Mouse (Mus musculus) intestine, embryonic 16.5 days (tissue): Measurements from ENCODE around the gene 4933402N03Rik. TPM values are rescaled to one million over a fixed set of nuclear protein-coding genes. Genes with fewer than 3 reads are reported as not detected.

ENCODE experiments used
- ATAC-seq: fragments of 200-750 bp; cut with Nextera tagmentation; 2 replicates; pipeline ENCODE4 v1.8.0; 2017; ENCODE audit warnings: moderate TSS enrichment, moderate library complexity
- H3K27ac ChIP-seq: fragments of 300-500 bp; sonication (generic); 2 replicates; pipeline ENCODE4 v1.5.1; 2014; ENCODE audit warnings: mild to moderate bottlenecking, low read length
- H3K27me3 ChIP-seq: fragments of 300-500 bp; sonication (generic); replicated peaks from 2 replicates; pipeline ENCODE4 v1.6.1; 2014; ENCODE audit warnings: low read length, control low read depth, mixed read lengths; ENCODE audit not compliant: control insufficient read depth, insufficient read depth
- H3K36me3 ChIP-seq: fragments of 300-500 bp; sonication (generic); 2 replicates; pipeline ENCODE4 v1.6.1; 2014; ENCODE audit warnings: low read length, control low read depth; ENCODE audit not compliant: control insufficient read depth, insufficient read depth
- H3K4me1 ChIP-seq: fragments of 300-500 bp; sonication (generic); 2 replicates; pipeline ENCODE4 v1.6.1; 2014; ENCODE audit warnings: low read length, control low read depth, mixed read lengths; ENCODE audit not compliant: control insufficient read depth, insufficient read depth
- H3K4me2 ChIP-seq: fragments of 300-500 bp; sonication (generic); 2 replicates; pipeline ENCODE4 v1.6.1; 2014; ENCODE audit warnings: low read depth, low read length, control low read depth
- H3K4me3 ChIP-seq: fragments of 300-500 bp; sonication (generic); 2 replicates; pipeline ENCODE4 v1.5.1; 2014; ENCODE audit warnings: mild to moderate bottlenecking, low read length
- H3K9ac ChIP-seq: fragments of 300-500 bp; sonication (generic); 2 replicates; pipeline ENCODE4 v1.6.1; 2014; ENCODE audit warnings: low read depth, low read length
- H3K9me3 ChIP-seq: fragments of 300-500 bp; sonication (generic); 2 replicates; pipeline ENCODE4 v1.6.1; 2016; ENCODE audit warnings: low read length, control low read depth; ENCODE audit not compliant: control insufficient read depth
- WGBS: fragments of 180-500 bp; shearing (Covaris S2); extraction: QIAGEN DNeasy Blood & Tissue Kit; methylation state at CpG from one replicate; pipeline ENCODE4 v1.1.7; 2014; 5-methylcytosine and 5-hydroxymethylcytosine counted together
- polyA plus RNA-seq: library from polyadenylated mRNA; unstranded; fragments of >200 nt; fragmentation: Nextera tagmentation; extraction: Ambion mirVana; gene quantifications from 2 replicates; pipeline ENCODE4 v1.2.1, GENCODE M21; 2015

The 4933402N03Rik gene
- not detected in 2 replicates for polyA plus RNA-seq

DNA sequence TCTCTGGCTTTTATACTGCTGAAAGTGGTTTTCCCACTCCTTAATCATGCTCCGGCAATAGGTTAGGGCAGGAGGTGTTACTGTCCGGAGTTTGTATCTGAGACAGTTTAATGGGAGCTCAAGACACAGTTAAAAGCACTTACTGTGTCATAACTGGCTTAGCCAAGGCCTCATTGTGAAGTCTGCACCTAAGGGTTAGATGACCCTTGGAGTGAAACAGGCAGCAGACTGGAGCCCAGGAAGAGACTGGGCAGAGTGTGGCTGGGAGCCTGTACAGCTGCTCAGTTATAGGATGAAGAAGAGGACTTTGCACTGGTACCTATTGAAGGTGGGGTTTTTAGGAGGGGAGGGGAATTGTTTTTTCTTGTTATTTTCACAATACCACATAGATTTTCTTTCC, at the start of gene 4933402N03Rik:
Gene 4933402N03Rik, minus strand, starts transcription at position 101 of the 400 bp plus-strand sequence.
- Histone ChIP-seq H3K27me3 (no peaks in the 10 kb centered on the region), H3K4me1 (no peaks in the 10 kb centered on the region), H3K9ac (no peak within 1 kb of the TSS), H3K9me3 (no peaks in the 10 kb centered on the region), H3K4me2 (no peak within 1 kb of the TSS), H3K4me3 (no peak within 1 kb of the TSS), H3K36me3 (no peaks in the 10 kb centered on the region), H3K27ac (no peak within 1 kb of the TSS)
- ATAC-seq, result no peak
- WGBS, result 81% methylated on average over 2 of the region's 2 CpGs

DNA sequence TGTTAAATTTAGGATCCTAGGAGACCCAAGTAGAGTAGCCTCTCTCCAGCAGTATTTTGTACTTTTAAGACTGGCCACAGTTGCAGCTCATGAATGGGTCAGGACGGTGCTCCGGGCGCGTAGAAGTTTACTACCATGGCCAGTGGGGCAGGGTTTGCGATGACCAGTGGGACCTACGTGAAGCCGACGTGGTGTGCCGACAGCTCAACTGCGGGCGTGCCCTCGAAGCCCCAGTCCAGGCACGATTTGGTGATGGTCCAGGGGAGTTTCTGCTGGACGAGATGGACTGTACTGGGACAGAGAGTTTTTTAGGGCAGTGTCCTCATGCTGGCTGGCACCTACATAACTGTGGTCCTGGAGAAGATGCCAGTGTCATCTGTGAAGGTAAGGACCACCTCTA, 41.9 kb upstream of the 4933402N03Rik start:
- no peak for ATAC-seq
- H3K4me2 ChIP-seq, result no peak overlapping the region
- H3K27ac ChIP-seq, result no peak overlapping the region
- no peaks in the 10 kb centered on the region for H3K36me3 ChIP-seq
- WGBS, result 95% methylated on average over 14 of the region's 14 CpGs
- no peaks in the 10 kb centered on the region for H3K9me3 ChIP-seq
- no peaks in the 10 kb centered on the region for H3K27me3 ChIP-seq
- no peaks in the 10 kb centered on the region for H3K4me1 ChIP-seq
- H3K4me3 ChIP-seq, result no peak overlapping the region
- no peak overlapping the region for H3K9ac ChIP-seq

DNA sequence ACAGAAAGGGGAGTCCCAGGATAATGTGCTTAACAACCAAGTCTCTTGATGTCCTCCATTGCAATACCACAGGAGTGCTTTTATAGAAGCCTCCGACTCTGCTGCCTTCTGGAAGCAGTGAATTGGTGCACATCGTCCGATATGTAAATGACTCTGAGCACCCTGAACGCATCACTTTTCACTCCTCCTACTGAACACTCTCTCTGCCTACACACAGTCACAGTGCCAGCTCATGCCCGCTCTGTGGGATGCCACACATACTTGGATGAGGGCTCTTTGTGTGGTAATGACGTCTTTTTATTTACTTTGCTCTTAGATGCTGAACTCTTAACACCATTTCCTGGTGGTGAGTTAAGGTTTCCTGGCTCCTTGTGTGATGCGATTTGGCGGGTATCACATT, 40.9 kb upstream of the 4933402N03Rik start:
- Histone ChIP-seq H3K4me3 (no peak overlapping the region), H3K9me3 (no peaks in the 10 kb centered on the region), H3K9ac (no peak overlapping the region), H3K27ac (no peak overlapping the region), H3K4me1 (no peaks in the 10 kb centered on the region), H3K36me3 (no peaks in the 10 kb centered on the region), H3K4me2 (no peak overlapping the region), H3K27me3 (no peaks in the 10 kb centered on the region)
- 61% methylated on average over 8 of the region's 8 CpGs for WGBS
- no peak for ATAC-seq

DNA sequence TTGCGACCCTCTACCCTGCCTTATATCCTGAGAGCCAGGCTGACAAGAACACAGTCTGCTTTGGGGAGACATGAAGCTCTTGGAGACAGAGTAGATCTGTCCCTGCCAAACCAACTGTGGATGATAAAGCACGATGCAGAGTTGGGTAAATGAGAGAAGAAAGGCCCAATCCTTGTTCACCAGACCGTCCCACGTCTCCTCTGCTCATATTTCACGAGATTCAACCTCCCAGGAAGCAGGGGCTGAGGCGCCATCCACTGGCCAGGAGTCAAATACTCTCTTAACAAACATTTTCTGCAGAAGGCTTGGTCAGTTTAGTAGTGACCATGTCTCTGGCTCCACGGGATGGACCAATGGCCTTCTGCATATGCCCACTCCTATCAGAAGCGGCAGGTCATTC, 38.2 kb upstream of the 4933402N03Rik start:
- H3K4me1 ChIP-seq, result no peaks in the 10 kb centered on the region
- H3K9ac ChIP-seq, result no peak overlapping the region
- no peaks in the 10 kb centered on the region for H3K27me3 ChIP-seq
- H3K4me2 ChIP-seq, result no peak overlapping the region
- H3K27ac ChIP-seq, result no peak overlapping the region
- H3K9me3 ChIP-seq, result no peaks in the 10 kb centered on the region
- no peak for ATAC-seq
- H3K4me3 ChIP-seq, result no peak overlapping the region
- no peaks in the 10 kb centered on the region for H3K36me3 ChIP-seq
- 65% methylated on average over 8 of the region's 8 CpGs for WGBS

DNA sequence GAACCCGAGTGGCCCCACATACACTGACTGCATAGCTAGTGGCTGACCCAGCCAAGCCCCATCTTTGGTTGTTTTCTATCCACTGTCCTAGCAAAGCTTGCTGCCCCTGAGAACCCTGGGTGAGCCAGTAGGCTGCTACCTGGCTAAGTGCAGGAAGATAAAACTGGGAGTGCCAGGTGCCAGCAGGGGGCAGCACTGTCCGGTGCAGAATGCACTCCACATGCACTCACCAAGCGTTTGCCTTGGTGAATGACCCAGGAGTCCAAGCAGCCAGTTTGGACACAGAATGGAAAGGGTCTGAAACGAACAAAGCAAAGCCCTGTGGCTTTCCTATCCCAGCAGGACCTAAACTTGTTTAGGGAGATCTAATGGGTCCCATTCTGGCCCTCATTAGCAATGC, 36.6 kb upstream of the 4933402N03Rik start:
- H3K4me2 ChIP-seq, result no peak overlapping the region

DNA sequence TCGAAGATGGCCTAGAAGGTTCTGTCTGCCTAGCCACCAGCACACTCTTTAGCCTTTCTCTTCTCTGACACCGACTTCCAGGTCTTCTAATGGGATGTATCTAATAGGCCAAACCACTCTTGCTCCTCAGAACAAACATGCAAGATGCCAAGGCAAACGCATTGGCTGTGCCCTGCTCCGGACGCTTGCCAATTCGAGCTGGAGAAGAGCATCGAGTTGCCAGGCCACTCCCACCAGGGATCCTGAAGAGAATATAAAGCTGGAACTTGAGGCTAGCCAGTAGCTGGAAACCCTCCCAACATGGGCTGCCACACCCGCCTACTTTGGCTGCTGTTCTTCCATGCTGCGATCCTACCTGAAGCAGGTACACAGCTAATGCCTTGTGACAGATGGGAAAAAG, 28.0 kb upstream of the 4933402N03Rik start, which contains the start of gene 5430419D17Rik:
Gene 5430419D17Rik, plus strand, starts transcription at position 282 of the 400 bp plus-strand sequence.
- 85% methylated on average over 9 of the region's 9 CpGs for WGBS
- H3K36me3 ChIP-seq, result no peaks in the 10 kb centered on the region
- no peak within 1 kb of the TSS for H3K9ac ChIP-seq
- H3K4me3 ChIP-seq, result no peak within 1 kb of the TSS
- ATAC-seq, result no peak
- H3K27ac ChIP-seq, result no peak within 1 kb of the TSS
- no peaks in the 10 kb centered on the region for H3K9me3 ChIP-seq
- no peaks in the 10 kb centered on the region for H3K27me3 ChIP-seq
- H3K4me2 ChIP-seq, result no peak within 1 kb of the TSS
- H3K4me1 ChIP-seq, result no peaks in the 10 kb centered on the region

More for the DNA sequence above, 36.6 kb upstream of the 4933402N03Rik start:
- Histone ChIP-seq H3K36me3 (no peaks in the 10 kb centered on the region), H3K9ac (no peak overlapping the region), H3K4me3 (no peak overlapping the region), H3K9me3 (no peaks in the 10 kb centered on the region), H3K27ac (no peak overlapping the region), H3K27me3 (no peaks in the 10 kb centered on the region), H3K4me1 (no peaks in the 10 kb centered on the region)
- whole genome bisulfite sequencing, result 43% methylated on average over 4 of the region's 4 CpGs
- no peak for ATAC-seq

DNA sequence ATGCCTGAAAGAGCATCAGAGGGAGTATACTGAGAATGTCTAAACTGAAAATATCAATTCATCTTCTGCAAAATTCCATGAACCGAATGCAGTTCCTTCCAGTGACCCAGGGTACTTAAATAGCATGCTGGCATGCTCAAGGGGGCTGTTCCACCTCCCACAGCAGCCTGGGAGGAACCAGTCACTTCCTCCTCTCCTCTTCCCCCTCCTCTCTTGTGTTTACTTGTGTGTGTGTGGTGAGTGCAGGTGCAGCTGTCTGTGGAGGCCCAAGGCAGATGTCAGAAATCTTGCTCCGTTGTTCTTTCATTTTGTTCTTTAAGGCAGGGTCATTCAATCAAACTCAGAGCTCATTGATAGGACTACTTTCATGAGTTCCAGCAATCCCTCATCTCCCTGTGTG, 23.0 kb upstream of the 4933402N03Rik start:
- Histone ChIP-seq H3K36me3 (no peaks in the 10 kb centered on the region), H3K9ac (no peak overlapping the region), H3K4me3 (no peak overlapping the region), H3K4me2 (no peak overlapping the region), H3K27me3 (no peaks in the 10 kb centered on the region), H3K9me3 (no peaks in the 10 kb centered on the region), H3K27ac (no peak overlapping the region), H3K4me1 (no peaks in the 10 kb centered on the region)
- no peak for ATAC-seq
- 22% methylated on average over 2 of the region's 2 CpGs for WGBS

DNA sequence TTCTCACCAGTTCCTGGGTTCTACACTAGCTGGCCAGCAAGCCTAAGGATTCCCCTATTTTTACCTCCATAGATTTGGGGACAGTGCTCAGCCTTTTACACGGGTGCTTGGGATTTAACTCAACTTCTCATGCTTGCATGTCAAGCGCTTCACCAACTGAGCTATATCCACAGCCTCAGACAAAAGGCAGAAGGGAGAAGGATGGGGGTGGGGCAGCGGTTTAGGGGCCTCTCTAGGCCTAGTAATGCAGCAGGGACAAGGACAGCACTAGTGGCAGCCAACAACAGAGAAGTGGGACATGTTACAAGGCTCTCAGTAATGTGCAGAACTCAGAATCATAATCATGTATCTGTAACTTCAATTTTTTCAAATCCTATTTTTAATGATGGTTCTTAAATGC, 21.7 kb upstream of the 4933402N03Rik start:
- WGBS, result 78% methylated on average over 3 of the region's 3 CpGs
- Histone ChIP-seq H3K4me2 (no peak overlapping the region), H3K27me3 (no peaks in the 10 kb centered on the region), H3K9ac (no peak overlapping the region), H3K36me3 (no peaks in the 10 kb centered on the region), H3K27ac (no peak overlapping the region), H3K4me3 (no peak overlapping the region), H3K9me3 (no peaks in the 10 kb centered on the region), H3K4me1 (no peaks in the 10 kb centered on the region)
- no peak for ATAC-seq

DNA sequence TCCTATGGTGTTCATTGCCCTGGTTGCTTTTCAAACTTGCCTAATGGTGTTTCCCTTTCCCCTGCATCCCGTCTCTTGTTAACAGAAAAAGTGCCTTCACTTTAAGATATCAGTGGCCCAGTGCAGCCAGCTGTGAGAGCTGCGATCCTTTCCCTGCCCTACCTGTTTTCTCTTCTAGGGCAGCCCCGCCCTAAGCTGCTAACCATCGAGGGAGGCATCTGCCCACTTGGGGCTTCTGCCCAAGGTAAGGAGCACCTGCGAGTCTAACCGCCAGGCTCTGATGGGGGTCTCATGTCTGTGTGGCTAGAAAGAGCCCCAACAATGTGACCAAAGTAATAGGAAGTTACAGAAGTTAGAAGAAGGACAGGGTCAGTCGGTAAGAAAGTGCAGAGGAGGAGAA, 16.1 kb upstream of the 4933402N03Rik start:
- 61% methylated on average over 7 of the region's 7 CpGs for WGBS
- Histone ChIP-seq H3K27ac (no peak overlapping the region), H3K36me3 (no peaks in the 10 kb centered on the region), H3K9me3 (no peaks in the 10 kb centered on the region), H3K4me1 (no peaks in the 10 kb centered on the region), H3K4me3 (no peak overlapping the region), H3K27me3 (no peaks in the 10 kb centered on the region), H3K9ac (no peak overlapping the region), H3K4me2 (no peak overlapping the region)
- no peak for ATAC-seq

DNA sequence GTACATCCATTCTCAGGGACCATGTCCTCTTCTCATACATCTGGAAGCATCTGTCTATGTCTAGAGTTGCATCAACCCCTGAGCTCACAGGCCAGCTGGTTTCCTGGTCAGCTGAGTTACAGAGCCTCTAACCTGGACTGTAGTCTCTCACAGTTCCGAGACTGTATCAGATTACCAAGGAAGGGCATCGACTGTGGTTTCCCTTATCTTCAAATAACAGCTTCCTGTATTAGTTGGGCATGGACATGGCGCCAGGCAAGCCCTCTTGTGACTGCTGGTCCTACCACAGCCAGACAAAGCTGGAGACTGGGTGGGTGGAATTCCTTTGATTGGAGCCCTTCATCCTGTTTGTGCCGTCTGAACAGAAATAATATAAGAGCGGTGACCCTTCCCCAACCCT, 6.9 kb upstream of the 4933402N03Rik start:
- H3K9me3 ChIP-seq, result no peaks in the 10 kb centered on the region
- H3K36me3 ChIP-seq, result no peaks in the 10 kb centered on the region
- H3K9ac ChIP-seq, result no peak overlapping the region
- no peaks in the 10 kb centered on the region for H3K27me3 ChIP-seq
- WGBS, result 81% methylated on average over 5 of the region's 5 CpGs
- no peak overlapping the region for H3K4me2 ChIP-seq
- no peak for ATAC-seq
- H3K27ac ChIP-seq, result no peak overlapping the region
- H3K4me1 ChIP-seq, result no peaks in the 10 kb centered on the region
- no peak overlapping the region for H3K4me3 ChIP-seq
